Mouse (Mus musculus): ENCODE results near the gene Tmeff1. TPM values are rescaled to one million over a fixed set of nuclear protein-coding genes. Genes with fewer than 3 reads are reported as not detected.
A peak's percentile ranks its signal among the peaks of the same experiment; 100 is the strongest.

Tmeff1 gene
- polyA plus RNA-seq, 1 experiment from 2014 or later, result 242 TPM

DNA sequence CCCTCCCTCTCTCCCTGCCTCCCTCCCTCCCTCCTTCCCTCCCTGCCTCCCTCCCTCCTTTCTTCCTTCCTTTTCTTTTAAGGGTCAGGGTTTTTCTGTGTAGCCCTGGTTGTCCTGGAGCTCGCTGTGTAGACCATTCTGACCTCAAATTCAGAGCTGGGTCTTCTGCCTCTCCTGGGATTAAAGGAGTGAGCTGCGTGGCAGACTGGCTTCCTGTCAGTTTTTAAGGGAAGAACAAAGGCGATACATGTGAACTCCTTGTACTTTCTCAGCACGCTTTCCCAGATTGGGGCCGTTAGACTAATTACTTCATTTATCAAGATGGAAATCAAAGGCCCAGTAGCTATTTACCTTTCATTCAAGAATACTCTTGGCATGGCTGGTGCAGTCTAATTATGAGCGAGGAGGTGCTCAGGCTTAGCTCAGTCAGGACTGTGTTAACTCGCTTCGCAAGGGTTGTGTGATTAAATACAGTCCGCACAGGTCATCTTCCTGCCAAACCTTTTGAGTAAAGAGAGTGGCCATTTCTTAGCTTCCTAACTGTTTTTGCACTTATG lies 107.8 kb downstream of the Tmeff1 start:
- 65% methylated on average over 9 of the region's 9 CpGs for WGBS
- no peaks in the 10 kb centered on the region for H3K9me3 ChIP-seq (ENCODE audit: control insufficient read depth, low read length)
- H3K27ac ChIP-seq (ENCODE audit: low read depth, low read length), result no peak overlapping the region
- no peaks in the 10 kb centered on the region for H3K27me3 ChIP-seq (ENCODE audit: control insufficient read depth, insufficient read depth, low read length)
- no peak overlapping the region for H3K4me2 ChIP-seq (replicated peaks; ENCODE audit: low read depth, low read length)
- peak; percentile 18; the same call in 1 of the 2 replicates for ATAC-seq (ENCODE audit: low FRiP score)
- H3K9ac ChIP-seq (ENCODE audit: low read depth, low read length), result no peak overlapping the region
- H3K4me3 ChIP-seq (ENCODE audit: low read depth, low read length), result no peak overlapping the region
- no peaks in the 10 kb centered on the region for H3K4me1 ChIP-seq (replicated peaks; ENCODE audit: control insufficient read depth, insufficient read depth, low read length)
- no peak for DNase-seq (ENCODE audit: low spot score)
- H3K36me3 ChIP-seq (ENCODE audit: control insufficient read depth, insufficient read depth, low read length), result no peaks in the 10 kb centered on the region

DNA sequence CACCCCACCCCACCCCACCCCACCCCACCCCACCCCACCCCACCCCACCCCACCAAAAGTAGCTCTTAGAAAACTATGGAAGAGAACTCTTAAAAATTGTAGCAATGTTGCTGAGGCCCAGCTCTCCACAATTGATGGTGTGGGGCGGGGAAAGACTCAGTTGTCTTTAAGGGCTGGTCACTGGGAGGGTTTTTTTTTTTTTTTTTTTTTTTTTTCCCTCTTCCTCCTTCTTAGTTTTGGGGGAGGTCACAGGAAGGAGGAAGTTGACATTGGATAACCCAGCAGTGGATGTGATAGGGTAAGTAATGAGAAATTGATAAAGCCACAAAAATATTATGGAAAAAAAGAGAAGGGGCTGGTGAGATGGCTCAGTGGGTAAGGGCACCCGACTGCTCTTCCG lies 111.7 kb downstream of the Tmeff1 start:
- no peaks in the 10 kb centered on the region for H3K36me3 ChIP-seq (ENCODE audit: control insufficient read depth, insufficient read depth, low read length)
- H3K4me1 ChIP-seq (replicated peaks; ENCODE audit: control insufficient read depth, insufficient read depth, low read length), result no peaks in the 10 kb centered on the region
- H3K9ac ChIP-seq (ENCODE audit: low read depth, low read length), result no peak overlapping the region
- H3K4me2 ChIP-seq (replicated peaks; ENCODE audit: low read depth, low read length), result no peak overlapping the region
- H3K9me3 ChIP-seq (ENCODE audit: control insufficient read depth, low read length), result no peaks in the 10 kb centered on the region
- H3K27me3 ChIP-seq (ENCODE audit: control insufficient read depth, insufficient read depth, low read length), result no peaks in the 10 kb centered on the region
- ATAC-seq (ENCODE audit: low FRiP score) (no peak), DNase-seq (ENCODE audit: low spot score) (no peak)
- 73% methylated on average over 3 of the region's 3 CpGs for WGBS
- no peak overlapping the region for H3K27ac ChIP-seq (ENCODE audit: low read depth, low read length)
- no peak overlapping the region for H3K4me3 ChIP-seq (ENCODE audit: low read depth, low read length)

GRCm38 (mm10) chr4:48697302-48697701 lies 112.3 kb downstream of the Tmeff1 start:
- Histone ChIP-seq H3K4me1 (replicated peaks; ENCODE audit: control insufficient read depth, insufficient read depth, low read length) (no peaks in the 10 kb centered on the region), H3K27me3 (ENCODE audit: control insufficient read depth, insufficient read depth, low read length) (no peaks in the 10 kb centered on the region), H3K9me3 (ENCODE audit: control insufficient read depth, low read length) (no peaks in the 10 kb centered on the region), H3K36me3 (ENCODE audit: control insufficient read depth, insufficient read depth, low read length) (no peaks in the 10 kb centered on the region), H3K4me3 (ENCODE audit: low read depth, low read length) (no peak overlapping the region), H3K27ac (ENCODE audit: low read depth, low read length) (no peak overlapping the region), H3K9ac (ENCODE audit: low read depth, low read length) (no peak overlapping the region), H3K4me2 (replicated peaks; ENCODE audit: low read depth, low read length) (no peak overlapping the region)
- ATAC-seq (ENCODE audit: low FRiP score) (no peak), DNase-seq (ENCODE audit: low spot score) (no peak)
- 55% methylated on average over 11 of the region's 11 CpGs for WGBS

Other genes starting within 250 kb of the Tmeff1 start
- 75.3 and 75.4 TPM in 2 replicates for gene Tex10, start 111.7 kb upstream of the Tmeff1 start, polyA plus RNA-seq (2014; fragmentation: Nextera tagmentation; extraction: Ambion mirVana)
- gene Msantd3, start 45.2 kb upstream of the Tmeff1 start, polyA plus RNA-seq (2014; fragmentation: Nextera tagmentation; extraction: Ambion mirVana), result 61.9 and 75.6 TPM in 2 replicates
- 2.1 and 3.8 TPM in 2 replicates for gene Cavin4, start 78.3 kb downstream of the Tmeff1 start, polyA plus RNA-seq (2014; fragmentation: Nextera tagmentation; extraction: Ambion mirVana)

Data from hindbrain, embryonic 11.5 days (tissue).